Mouse (Mus musculus) MEL (cell line): ENCODE results near the gene Rnf126. TPM values are rescaled to one million over a fixed set of nuclear protein-coding genes. Genes with fewer than 3 reads are reported as not detected.

Experiments used
- DNase-seq: peaks from one replicate; pipeline ENCODE4 v3.0.0; 2011; ENCODE audit warnings: low read depth, low spot score
- H3K27ac ChIP-seq: 2 replicates; pipeline ENCODE4 v1.5.1; 2012; ENCODE audit warnings: low read depth, mild to moderate bottlenecking, control low read depth, low read length, moderate library complexity; ENCODE audit not compliant: control insufficient read depth
- H3K27me3 ChIP-seq, 2 experiments: fragments of 150-350 bp in 1 of 2; sonication (generic) in 1 of 2; 2 replicates each; pipeline ENCODE4 v1.6.1; 2012; ENCODE audit warnings: low read length in 2 of 2, mild to moderate bottlenecking in 2 of 2, improper control_type of control experiment in 1 of 2, moderate library complexity in 1 of 2; ENCODE audit not compliant: insufficient read depth in 2 of 2, control insufficient read depth in 1 of 2
- H3K36me3 ChIP-seq, 2 experiments: 2 replicates each; pipeline ENCODE4 v1.6.1; 2012 to 2014; ENCODE audit warnings: low read length in 2 of 2, improper control_type of control experiment in 1 of 2, inconsistent platforms in 1 of 2, mild to moderate bottlenecking in 1 of 2; ENCODE audit not compliant: insufficient read depth in 2 of 2, control insufficient read depth in 1 of 2
- H3K4me1 ChIP-seq, 2 experiments: fragments of 150-350 bp in 1 of 2; sonication (generic) in 1 of 2; 2 replicates each; pipeline ENCODE4 v1.6.1; 2012; ENCODE audit warnings: low read length in 2 of 2, improper control_type of control experiment in 1 of 2, mild to moderate bottlenecking in 1 of 2; ENCODE audit not compliant: insufficient read depth in 2 of 2, control insufficient read depth in 1 of 2
- H3K4me3 ChIP-seq, 2 experiments: fragments of 150-350 bp in 1 of 2; sonication (generic) in 1 of 2; 2 replicates each; pipeline ENCODE4 v1.5.1; 2012; ENCODE audit warnings: low read depth in 2 of 2, low read length in 2 of 2, mild to moderate bottlenecking in 2 of 2, moderate library complexity in 2 of 2, control low read depth in 1 of 2, improper control_type of control experiment in 1 of 2; ENCODE audit not compliant: control insufficient read depth in 1 of 2, insufficient read depth in 1 of 2
- H3K79me2 ChIP-seq: 2 replicates; pipeline ENCODE4 v1.6.1; 2012; ENCODE audit warnings: mild to moderate bottlenecking, low read length, moderate library complexity; ENCODE audit not compliant: control insufficient read depth, poor library complexity, insufficient read depth
- H3K9ac ChIP-seq: 2 replicates; pipeline ENCODE4 v1.6.1; 2012; ENCODE audit warnings: low read depth, mild to moderate bottlenecking, control low read depth, low read length, moderate library complexity; ENCODE audit not compliant: control insufficient read depth, poor library complexity, severe bottlenecking
- H3K9me3 ChIP-seq: fragments of 150-350 bp; sonication (generic); replicated peaks from 2 replicates; pipeline ENCODE4 v1.6.1; 2012; ENCODE audit warnings: mild to moderate bottlenecking, low read length, improper control_type of control experiment, moderate library complexity; ENCODE audit not compliant: insufficient read depth
- BHLHE40 ChIP-seq: IDR thresholded peaks from 2 replicates; pipeline ENCODE4 v1.6.1; 2012; ENCODE audit warnings: low read depth, mild to moderate bottlenecking, inconsistent platforms, low read length, improper control_type of control experiment, borderline replicate concordance
- CHD2 ChIP-seq: IDR thresholded peaks from 2 replicates; pipeline ENCODE4 v1.6.1; 2011; ENCODE audit warnings: low read length, improper control_type of control experiment
- E2F4 ChIP-seq: IDR thresholded peaks from 2 replicates; pipeline ENCODE4 v1.6.1; 2011; ENCODE audit warnings: low read depth, low read length, improper control_type of control experiment, borderline replicate concordance
- ELF1 ChIP-seq: IDR thresholded peaks from 2 replicates; pipeline ENCODE4 v1.6.1; 2014; ENCODE audit warnings: low read depth, mild to moderate bottlenecking, inconsistent platforms, low read length, improper control_type of control experiment, moderate library complexity
- EP300 ChIP-seq, 2 experiments: IDR thresholded peaks; 2 replicates each; pipeline ENCODE4 v1.6.1; 2011; ENCODE audit warnings: improper control_type of control experiment in 2 of 2, low read length in 2 of 2, low read depth in 1 of 2, mild to moderate bottlenecking in 1 of 2
- GATA1 ChIP-seq: IDR thresholded peaks from 2 replicates; pipeline ENCODE4 v1.6.1; 2011; ENCODE audit warnings: low read depth, low read length, improper control_type of control experiment
- HCFC1 ChIP-seq: IDR thresholded peaks from 2 replicates; pipeline ENCODE4 v1.6.1; 2012; ENCODE audit warnings: low read depth, mild to moderate bottlenecking, inconsistent platforms, low read length, improper control_type of control experiment, moderate library complexity
- KAT2A ChIP-seq: conservative IDR thresholded peaks from 2 replicates; pipeline ENCODE4 v1.6.1; 2012; ENCODE audit warnings: low read depth, low read length, improper control_type of control experiment, inconsistent platforms
- MAFK ChIP-seq: IDR thresholded peaks from 2 replicates; pipeline ENCODE4 v1.6.1; 2011; ENCODE audit warnings: low read depth, mild to moderate bottlenecking, low read length, improper control_type of control experiment, borderline replicate concordance
- MAX ChIP-seq: IDR thresholded peaks from 2 replicates; pipeline ENCODE4 v1.6.1; 2011; ENCODE audit warnings: low read length, improper control_type of control experiment
- MAZ ChIP-seq: IDR thresholded peaks from 2 replicates; pipeline ENCODE4 v1.6.1; 2012; ENCODE audit warnings: low read depth, mild to moderate bottlenecking, inconsistent platforms, low read length, improper control_type of control experiment
- MEF2A ChIP-seq: IDR thresholded peaks from 2 replicates; pipeline ENCODE4 v1.6.1; 2014; ENCODE audit warnings: low read depth, mild to moderate bottlenecking, inconsistent platforms, low read length, improper control_type of control experiment; ENCODE audit not compliant: poor library complexity, insufficient replicate concordance, severe bottlenecking; ENCODE audit errors: extremely low read depth
- MYB ChIP-seq: IDR thresholded peaks from 2 replicates; pipeline ENCODE4 v1.6.1; 2011; ENCODE audit warnings: mild to moderate bottlenecking, low read depth, low read length, improper control_type of control experiment
- MYC ChIP-seq: IDR thresholded peaks from 2 replicates; pipeline ENCODE4 v1.6.1; 2011; ENCODE audit warnings: low read depth, mild to moderate bottlenecking, low read length, improper control_type of control experiment, moderate library complexity
- POLR2A ChIP-seq, 2 experiments: IDR thresholded peaks; 2 replicates each; pipeline ENCODE4 v1.6.1; 2011 to 2012; ENCODE audit warnings: low read length in 2 of 2, mild to moderate bottlenecking in 2 of 2, control low read depth in 1 of 2, improper control_type of control experiment in 1 of 2, low read depth in 1 of 2, moderate library complexity in 1 of 2; ENCODE audit not compliant: control insufficient read depth in 1 of 2, insufficient read depth in 1 of 2, poor library complexity in 1 of 2
- RCOR1 ChIP-seq: IDR thresholded peaks from 2 replicates; pipeline ENCODE4 v1.6.1; 2012; ENCODE audit warnings: low read depth, mild to moderate bottlenecking, inconsistent platforms, low read length, improper control_type of control experiment
- TAL1 ChIP-seq: IDR thresholded peaks from 2 replicates; pipeline ENCODE4 v1.6.1; 2012; ENCODE audit warnings: mild to moderate bottlenecking, inconsistent platforms, low read length, moderate library complexity, mixed read lengths
- TCF12 ChIP-seq: IDR thresholded peaks from 2 replicates; pipeline ENCODE4 v1.6.1; 2014; ENCODE audit warnings: low read depth, mild to moderate bottlenecking, inconsistent platforms, low read length, improper control_type of control experiment, moderate library complexity
- UBTF ChIP-seq: IDR thresholded peaks from 2 replicates; pipeline ENCODE4 v1.6.1; 2012; ENCODE audit warnings: low read depth, mild to moderate bottlenecking, inconsistent platforms, low read length, improper control_type of control experiment, moderate library complexity, borderline replicate concordance; ENCODE audit not compliant: insufficient read depth
- ZKSCAN1 ChIP-seq: IDR thresholded peaks from 2 replicates; pipeline ENCODE4 v1.6.1; 2012; ENCODE audit warnings: low read depth, mild to moderate bottlenecking, inconsistent platforms, low read length, improper control_type of control experiment, moderate library complexity
- ZNF384 ChIP-seq: IDR thresholded peaks from 2 replicates; pipeline ENCODE4 v1.6.1; 2012; ENCODE audit warnings: low read depth, mild to moderate bottlenecking, inconsistent platforms, low read length, improper control_type of control experiment
- polyA plus RNA-seq, 2 experiments: library from polyadenylated mRNA; stranded (reverse) in 1 of 2; unstranded in 1 of 2; fragments of >175 nt in 1 of 2; fragments of >200 nt in 1 of 2; gene quantifications; 2 replicates each; pipeline versions ENCODE4 v1.2.1 to v1.2.4; 2012; ENCODE audit warnings: low replicate concordance in 2 of 2, low read depth in 1 of 2; ENCODE audit not compliant: insufficient read length in 2 of 2, insufficient read depth in 1 of 2, missing spikeins in 1 of 2
- total RNA-seq: library from RNA; depleted of rRNA; stranded (reverse); fragments of 300-350 nt; gene quantifications from 2 replicates; pipeline ENCODE4 v1.2.3, GENCODE M21; 2012

The Rnf126 gene
- total and polyA plus RNA-seq, 3 experiments = 84.8 to 184 (median 174) TPM

- no peak overlapping the region for H3K9ac ChIP-seq
- no peaks in the 10 kb centered on the region for H3K4me1 ChIP-seq
- H3K79me2 ChIP-seq = no peaks in the 10 kb centered on the region
- peaks cover 0 to 4% of the 10 kb centered on the region in 2 experiments; a peak in 1 of 4 replicates for H3K36me3 ChIP-seq
- no peak for DNase-seq
- H3K4me3 ChIP-seq = no peak overlapping the region
- no peak overlapping the region for H3K27ac ChIP-seq
- no peak for TF ChIP-seq GATA1
- no peak for TF ChIP-seq TCF12
- no peak for TF ChIP-seq TAL1
- TF ChIP-seq MYB = no peak
- no peak for TF ChIP-seq MAZ
- no peak for TF ChIP-seq KAT2A
- TF ChIP-seq E2F4 = no peak
- no peak for TF ChIP-seq ELF1
- TF ChIP-seq EP300 (IDR thresholded peaks at IDR 0.05; ENCODE audit: low read depth in 1 of 2, low read length in 2 of 2) = no peak
- no peak for TF ChIP-seq MAX
- TF ChIP-seq HCFC1 = no peak
- no peak for TF ChIP-seq UBTF
- TF ChIP-seq BHLHE40 = no peak
- no peak for TF ChIP-seq MEF2A
- no peak for TF ChIP-seq RCOR1
- no peak for TF ChIP-seq MAFK
- H3K27me3 ChIP-seq = no peaks in the 10 kb centered on the region
- H3K9me3 ChIP-seq = no peaks in the 10 kb centered on the region
Measured at GRCm38 (mm10) chr10:79755854-79756253, 10.9 kb downstream of the Rnf126 start.

GRCm38 (mm10) chr10:79754856-79755516 lies 11.8 kb downstream of the Rnf126 start, which contains the start of gene Fgf22:
TSS of gene Fgf22 (plus strand) at chr10:79755076.
- TF ChIP-seq E2F4 (no peak), CHD2 (no peak), ZNF384 (no peak), MYC (no peak), POLR2A (IDR thresholded peaks at IDR 0.05; ENCODE audit: control insufficient read depth in 1 of 2, insufficient read depth in 1 of 2, low read depth in 1 of 2, low read length in 2 of 2, poor library complexity in 1 of 2) (no peak), BHLHE40 (no peak), MAZ (no peak), TCF12 (no peak), ZKSCAN1 (no peak)
- Histone ChIP-seq H3K36me3 (peaks cover 0 to 4% of the 10 kb centered on the region in 2 experiments; a peak in 1 of 4 replicates), H3K27me3 (no peaks in the 10 kb centered on the region), H3K79me2 (no peaks in the 10 kb centered on the region), H3K4me3 (no peak within 1 kb of the TSS), H3K27ac (no peak within 1 kb of the TSS), H3K9me3 (no peaks in the 10 kb centered on the region), H3K9ac (no peak within 1 kb of the TSS), H3K4me1 (no peaks in the 10 kb centered on the region)
- no peak for DNase-seq
